Mouse (Mus musculus) lung, embryonic 14.5 days (tissue): ENCODE data around the gene Rps29. TPM values are rescaled to one million over a fixed set of nuclear protein-coding genes. Genes with fewer than 3 reads are reported as not detected.
"Not testable (repeated sequence)": the region's sequence is repeated elsewhere in the genome, so short reads cannot be mapped to it uniquely, and the experiment has no call there.

ENCODE experiments used
- ATAC-seq: fragments of 200-750 bp; cut with Nextera tagmentation; 2 replicates; pipeline ENCODE4 v1.8.0; 2017; ENCODE audit warnings: mild to moderate bottlenecking, moderate TSS enrichment, moderate library complexity; ENCODE audit not compliant: insufficient read depth
- DNase-seq: peaks from one replicate; pipeline ENCODE4 v3.0.0-alpha.2; 2015
- H3K27ac ChIP-seq: fragments of 300-500 bp; sonication (generic); 2 replicates; pipeline ENCODE4 v1.5.1; 2014; ENCODE audit warnings: low read depth, mild to moderate bottlenecking, moderate library complexity
- H3K27me3 ChIP-seq: fragments of 300-500 bp; sonication (generic); 2 replicates; pipeline ENCODE4 v1.6.1; 2014; ENCODE audit warnings: low read length, control low read depth; ENCODE audit not compliant: insufficient read depth
- H3K36me3 ChIP-seq: fragments of 300-500 bp; sonication (generic); 2 replicates; pipeline ENCODE4 v1.6.1; 2014; ENCODE audit warnings: control low read depth; ENCODE audit not compliant: insufficient read depth
- H3K4me1 ChIP-seq: fragments of 300-500 bp; sonication (generic); 2 replicates; pipeline ENCODE4 v1.6.1; 2014; ENCODE audit warnings: antibody characterized with exemption, control low read depth; ENCODE audit not compliant: insufficient read depth
- H3K4me2 ChIP-seq: fragments of 300-500 bp; sonication (generic); 2 replicates; pipeline ENCODE4 v1.6.1; 2014; ENCODE audit warnings: mild to moderate bottlenecking
- H3K4me3 ChIP-seq: fragments of 300-500 bp; sonication (generic); 2 replicates; pipeline ENCODE4 v1.5.1; 2014; ENCODE audit warnings: low read depth, low read length
- H3K9ac ChIP-seq: fragments of 300-500 bp; sonication (generic); 2 replicates; pipeline ENCODE4 v1.6.1; 2014
- H3K9me3 ChIP-seq: fragments of 300-500 bp; sonication (generic); 2 replicates; pipeline ENCODE4 v1.6.1; 2016; ENCODE audit warnings: low read depth, low read length, control low read depth
- CTCF ChIP-seq: IDR thresholded peaks from 2 replicates; pipeline ENCODE4 v1.5.1; 2016; ENCODE audit warnings: antibody characterized with exemption, low read depth
- WGBS: fragments of 180-500 bp; shearing (Covaris S2); extraction: QIAGEN DNeasy Blood & Tissue Kit; methylation state at CpG from one replicate; pipeline ENCODE4 v1.1.7; 2014; 5-methylcytosine and 5-hydroxymethylcytosine counted together
- polyA plus RNA-seq: library from polyadenylated mRNA; unstranded; fragments of >200 nt; fragmentation: Nextera tagmentation; extraction: Ambion mirVana; gene quantifications from 2 replicates; pipeline ENCODE4 v1.2.1, GENCODE M21; 2014

Rps29 gene
- 1,824 and 2,015 TPM in 2 replicates for polyA plus RNA-seq

- H3K27ac ChIP-seq, result peak within 1 kb of the TSS; percentile 96
- ATAC-seq, result peak; percentile 99
- H3K4me1 ChIP-seq, H3K27me3 ChIP-seq, H3K9me3 ChIP-seq: not testable (repeated sequence)
- peak within 1 kb of the TSS; percentile 86 for H3K4me2 ChIP-seq
- peak; percentile 100 for DNase-seq
- H3K4me3 ChIP-seq, result peak within 1 kb of the TSS; percentile 74
- WGBS, result under 1% methylated on average over 58 of the region's 68 CpGs
- peak within 1 kb of the TSS; percentile 89 for H3K9ac ChIP-seq
- H3K36me3 ChIP-seq, result peaks cover 28% of the 10 kb centered on the region
Measured at GRCm38 (mm10) chr12:69158765-69159577, at the start of gene Rps29. Gene Rps29 (minus strand): TSS chr12:69159186.

- Histone ChIP-seq H3K4me2 (no peak overlapping the region), H3K9ac (no peak overlapping the region), H3K27me3 (no peaks in the 10 kb centered on the region), H3K4me3 (no peak overlapping the region), H3K4me1 (no peaks in the 10 kb centered on the region), H3K36me3 (peaks cover 73% of the 10 kb centered on the region), H3K27ac (no peak overlapping the region), H3K9me3 (no peaks in the 10 kb centered on the region)
- ATAC-seq (no peak), DNase-seq (no peak)
- WGBS, result 87% methylated on average over 2 of the region's 2 CpGs
- peak; percentile 24; the same call in 1 of the 2 replicates for TF ChIP-seq CTCF
Measured at GRCm38 (mm10) chr12:69208520-69208919, 49.5 kb upstream of the Rps29 start.

- WGBS, result 94% methylated on average over 7 of the region's 7 CpGs
- TF ChIP-seq CTCF, result no peak
- Histone ChIP-seq H3K27me3 (no peaks in the 10 kb centered on the region), H3K27ac (no peak overlapping the region), H3K4me2 (no peak overlapping the region), H3K36me3 (peaks cover 75% of the 10 kb centered on the region), H3K4me3 (no peak overlapping the region), H3K9me3 (no peaks in the 10 kb centered on the region), H3K9ac (no peak overlapping the region), H3K4me1 (no peaks in the 10 kb centered on the region)
- DNase-seq (no peak), ATAC-seq (no peak)
Measured at GRCm38 (mm10) chr12:69207926-69208325, 48.9 kb upstream of the Rps29 start.

GRCm38 (mm10) chr12:69207396-69207795, 48.4 kb upstream of the Rps29 start:
- ATAC-seq, result no peak
- Histone ChIP-seq H3K9me3 (no peaks in the 10 kb centered on the region), H3K36me3 (peaks cover 74% of the 10 kb centered on the region), H3K4me3 (no peak overlapping the region), H3K4me2 (no peak overlapping the region), H3K27ac (no peak overlapping the region), H3K27me3 (no peaks in the 10 kb centered on the region), H3K9ac (no peak overlapping the region), H3K4me1 (no peaks in the 10 kb centered on the region)
- no peak for DNase-seq
- no peak for TF ChIP-seq CTCF
- WGBS, result 93% methylated on average over 8 of the region's 8 CpGs

GRCm38 (mm10) chr12:69204052-69204833, 45.3 kb upstream of the Rps29 start, which contains the start of gene Gm49384:
Gene Gm49384 (minus strand): TSS chr12:69204267.
- TF ChIP-seq CTCF, result no peak
- H3K36me3 ChIP-seq, result peaks cover 73% of the 10 kb centered on the region
- H3K9ac ChIP-seq, result no peak within 1 kb of the TSS
- no peaks in the 10 kb centered on the region for H3K27me3 ChIP-seq
- no peaks in the 10 kb centered on the region for H3K4me1 ChIP-seq
- no peaks in the 10 kb centered on the region for H3K9me3 ChIP-seq
- no peak within 1 kb of the TSS for H3K4me3 ChIP-seq
- no peak within 1 kb of the TSS for H3K4me2 ChIP-seq
- H3K27ac ChIP-seq, result no peak within 1 kb of the TSS
- DNase-seq (peak; percentile 46), ATAC-seq (no peak)
- 81% methylated on average over 16 of the region's 16 CpGs for WGBS

GRCm38 (mm10) chr12:69198985-69199384, 40.0 kb upstream of the Rps29 start:
- H3K27me3 ChIP-seq, result no peaks in the 10 kb centered on the region
- H3K9ac ChIP-seq, result peak overlapping the region; percentile 20; the same call in 1 of the 2 replicates
- H3K4me1 ChIP-seq, result no peaks in the 10 kb centered on the region
- peak overlapping the region; percentile 97 for H3K4me3 ChIP-seq
- DNase-seq, result no peak
- H3K36me3 ChIP-seq, result peaks cover 41% of the 10 kb centered on the region
- no peaks in the 10 kb centered on the region for H3K9me3 ChIP-seq
- peak overlapping the region; percentile 98 for H3K4me2 ChIP-seq
- H3K27ac ChIP-seq, result no peak overlapping the region
- ATAC-seq, result no peak
- TF ChIP-seq CTCF, result no peak

GRCm38 (mm10) chr12:69198164-69198535, 39.2 kb upstream of the Rps29 start, which contains the start of gene Dnaaf2:
Gene Dnaaf2 (minus strand): TSS chr12:69198429.
- TF ChIP-seq CTCF, result no peak
- WGBS, result under 1% methylated on average over 18 of the region's 18 CpGs
- peak; percentile 88 for DNase-seq
- H3K4me1 ChIP-seq, result no peaks in the 10 kb centered on the region
- H3K9ac ChIP-seq, result peak within 1 kb of the TSS; percentile 81
- no peaks in the 10 kb centered on the region for H3K9me3 ChIP-seq
- peak; percentile 30 for ATAC-seq
- peak within 1 kb of the TSS; percentile 98 for H3K4me2 ChIP-seq
- no peaks in the 10 kb centered on the region for H3K27me3 ChIP-seq
- H3K36me3 ChIP-seq, result peaks cover 34% of the 10 kb centered on the region
- H3K27ac ChIP-seq, result peak within 1 kb of the TSS; percentile 91
- peak within 1 kb of the TSS; percentile 97 for H3K4me3 ChIP-seq
